Mouse (Mus musculus): Measurements from ENCODE around the gene 6430548M08Rik.

6430548M08Rik gene

GRCm38 (mm10) chr8:120184850-120185792 is 71.2 kb downstream of the 6430548M08Rik start:
- DNase-seq (ENCODE audit: low read depth), result no peak

- no peak for DNase-seq (ENCODE audit: low read depth)
Observed at GRCm38 (mm10) chr8:120186454-120186853, 72.5 kb downstream of the 6430548M08Rik start.

GRCm38 (mm10) chr8:120188510-120188909 is 74.6 kb downstream of the 6430548M08Rik start:
- DNase-seq (ENCODE audit: low read depth), result no peak

- DNase-seq (ENCODE audit: low read depth), result no peak
Observed at GRCm38 (mm10) chr8:120189440-120189839, 75.5 kb downstream of the 6430548M08Rik start.

- no peak for DNase-seq (ENCODE audit: low read depth)
Observed at GRCm38 (mm10) chr8:120190107-120190809, 76.3 kb downstream of the 6430548M08Rik start.

GRCm38 (mm10) chr8:120190810-120191413 is 77.0 kb downstream of the 6430548M08Rik start:
- no peak for DNase-seq (ENCODE audit: low read depth)

GRCm38 (mm10) chr8:120191633-120192032 is 77.7 kb downstream of the 6430548M08Rik start:
- DNase-seq (ENCODE audit: low read depth), result no peak

- no peak for DNase-seq (ENCODE audit: low read depth)
Observed at GRCm38 (mm10) chr8:120192118-120192517, 78.2 kb downstream of the 6430548M08Rik start.

- no peak for DNase-seq (ENCODE audit: low read depth)
Observed at GRCm38 (mm10) chr8:120201351-120201750, 87.4 kb downstream of the 6430548M08Rik start.

GRCm38 (mm10) chr8:120202546-120202945 is 88.6 kb downstream of the 6430548M08Rik start:
- DNase-seq (ENCODE audit: low read depth), result no peak

GRCm38 (mm10) chr8:120204736-120205360 is 90.9 kb downstream of the 6430548M08Rik start:
- no peak for DNase-seq (ENCODE audit: low read depth)

GRCm38 (mm10) chr8:120205916-120206315 is 92.0 kb downstream of the 6430548M08Rik start:
- DNase-seq (ENCODE audit: low read depth), result no peak

GRCm38 (mm10) chr8:120207364-120207763 is 93.4 kb downstream of the 6430548M08Rik start:
- DNase-seq (ENCODE audit: low read depth), result no peak

- no peak for DNase-seq (ENCODE audit: low read depth)
Observed at GRCm38 (mm10) chr8:120208113-120208512, 94.2 kb downstream of the 6430548M08Rik start.

GRCm38 (mm10) chr8:120211345-120211744 is 97.4 kb downstream of the 6430548M08Rik start:
- DNase-seq (ENCODE audit: low read depth), result no peak

- no peak for DNase-seq (ENCODE audit: low read depth)
Observed at GRCm38 (mm10) chr8:120212596-120212995, 98.6 kb downstream of the 6430548M08Rik start.

GRCm38 (mm10) chr8:120213229-120213628 is 99.3 kb downstream of the 6430548M08Rik start:
- no peak for DNase-seq (ENCODE audit: low read depth)

- DNase-seq (ENCODE audit: low read depth), result no peak
Observed at GRCm38 (mm10) chr8:120213939-120214338, 100.0 kb downstream of the 6430548M08Rik start.
